Mouse (Mus musculus): Measurements from ENCODE around the gene Klhl21. TPM values are rescaled to one million over a fixed set of nuclear protein-coding genes. Genes with fewer than 3 reads are reported as not detected.

Gene Klhl21
- polyA plus RNA-seq, 1 experiment from 2014 or later: 6.0 TPM

DNA sequence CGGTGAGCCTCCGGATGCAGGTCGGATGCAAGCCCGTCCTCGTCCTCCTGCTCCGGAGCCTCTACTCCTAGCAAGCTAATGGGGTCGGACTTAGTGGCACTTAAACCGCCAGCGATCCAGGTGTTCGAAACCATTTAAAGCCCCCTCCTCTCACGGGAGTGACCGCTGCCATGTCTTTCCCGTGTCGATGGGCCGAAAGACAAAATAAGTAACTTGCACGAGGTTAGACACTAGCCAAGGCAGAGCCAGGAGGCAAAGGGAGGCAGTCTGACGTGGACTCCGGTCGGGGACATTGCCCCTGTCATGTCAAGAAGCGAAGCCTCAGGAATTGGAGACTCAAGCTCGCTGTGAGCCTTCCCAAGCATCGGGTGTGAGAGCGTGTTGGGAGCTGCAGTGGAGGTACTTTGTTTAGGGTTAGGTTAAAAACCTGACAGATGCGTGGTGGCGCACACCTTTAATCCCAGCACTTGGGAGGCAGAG, 31.3 kb downstream of the Klhl21 start:
- DNase-seq: no peak
- Histone ChIP-seq H3K4me2 (peak overlapping the region; percentile 96), H3K4me3 (replicated peaks) (peak overlapping the region; percentile 92), H3K4me1 (replicated peaks) (peaks cover 36% of the 10 kb centered on the region), H3K9me3 (replicated peaks) (no peaks in the 10 kb centered on the region), H3K27me3 (no peaks in the 10 kb centered on the region), H3K9ac (peak overlapping the region; percentile 91), H3K27ac (peak overlapping the region; percentile 69), H3K36me3 (peaks cover 40% of the 10 kb centered on the region)
- WGBS (ENCODE audit: insufficient replicate concordance): 2% methylated on average over 25 of the region's 25 CpGs
- no peak for ATAC-seq (ENCODE audit: low read depth)

DNA sequence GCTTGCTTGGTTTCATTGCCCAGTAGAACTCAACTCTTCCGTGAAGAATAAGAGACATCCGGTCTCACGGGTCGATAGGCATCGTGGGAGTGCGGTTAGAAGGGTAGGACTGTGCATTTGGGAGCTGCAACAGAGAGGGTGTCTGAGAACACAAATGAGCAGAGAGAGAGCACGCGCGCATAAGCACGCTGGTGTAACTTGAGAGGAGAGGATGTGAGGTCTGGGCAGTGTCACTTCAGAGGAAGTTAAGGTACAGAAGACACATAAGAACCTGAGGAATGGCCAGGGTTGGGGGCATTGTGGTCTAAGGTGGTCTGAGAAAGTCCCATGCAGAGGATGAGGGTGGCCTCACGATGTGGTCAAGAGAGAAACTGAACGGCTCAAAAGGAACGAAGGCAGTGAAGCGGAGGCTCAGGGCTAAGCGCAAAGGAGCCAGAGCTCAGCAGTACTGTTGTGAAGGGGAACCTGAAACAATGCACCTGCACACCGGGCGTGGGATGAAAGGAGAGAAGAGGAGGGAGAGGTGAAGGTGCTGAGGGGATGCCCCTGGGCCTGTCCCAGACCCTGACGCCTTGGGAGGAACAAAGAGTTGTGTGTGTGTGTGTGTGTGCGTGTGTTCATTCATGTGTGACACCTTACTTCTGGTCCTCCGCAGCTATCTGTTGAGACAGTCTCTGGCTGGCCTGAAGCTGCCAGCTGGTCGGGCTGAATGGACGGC, 33.5 kb downstream of the Klhl21 start:
- peaks cover 36% of the 10 kb centered on the region for H3K4me1 ChIP-seq (replicated peaks)
- no peak overlapping the region for H3K27ac ChIP-seq
- H3K9me3 ChIP-seq (replicated peaks): no peaks in the 10 kb centered on the region
- H3K4me2 ChIP-seq: no peak overlapping the region
- WGBS (ENCODE audit: insufficient replicate concordance): 90% methylated on average over 22 of the region's 22 CpGs
- no peak overlapping the region for H3K9ac ChIP-seq
- ATAC-seq (ENCODE audit: low read depth) (no peak), DNase-seq (no peak)
- H3K36me3 ChIP-seq: peaks cover 61% of the 10 kb centered on the region
- no peak overlapping the region for H3K4me3 ChIP-seq (replicated peaks)
- H3K27me3 ChIP-seq: no peaks in the 10 kb centered on the region

DNA sequence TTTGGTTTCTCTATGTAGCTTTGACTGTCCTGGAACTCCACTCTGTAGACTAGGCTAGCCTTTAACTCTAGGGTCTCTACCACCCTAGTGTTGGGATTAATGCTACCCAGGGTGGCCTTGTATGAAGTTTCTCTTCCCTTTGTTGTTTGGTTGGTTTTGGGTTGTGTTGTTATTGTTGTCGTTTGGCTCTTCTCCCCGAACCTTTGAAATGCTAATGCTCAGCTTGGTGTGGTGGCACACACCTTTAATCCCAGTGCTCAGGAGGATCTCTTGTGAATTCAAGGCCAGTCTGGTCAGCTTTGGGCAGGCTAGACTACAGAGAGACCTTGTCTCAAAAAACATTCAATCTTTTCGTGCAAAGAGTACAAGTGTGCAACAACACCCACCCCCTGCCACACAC, 34.6 kb downstream of the Klhl21 start:
- Histone ChIP-seq H3K9me3 (replicated peaks) (no peaks in the 10 kb centered on the region), H3K4me3 (replicated peaks) (no peak overlapping the region), H3K4me2 (no peak overlapping the region), H3K27me3 (no peaks in the 10 kb centered on the region), H3K9ac (no peak overlapping the region), H3K27ac (no peak overlapping the region; the same call in 1 of the 2 replicates), H3K4me1 (replicated peaks) (peaks cover 35% of the 10 kb centered on the region), H3K36me3 (peaks cover 72% of the 10 kb centered on the region)
- ATAC-seq (ENCODE audit: low read depth): no peak
- WGBS (ENCODE audit: insufficient replicate concordance): 76% methylated on average over 3 of the region's 3 CpGs
- DNase-seq: no peak

DNA sequence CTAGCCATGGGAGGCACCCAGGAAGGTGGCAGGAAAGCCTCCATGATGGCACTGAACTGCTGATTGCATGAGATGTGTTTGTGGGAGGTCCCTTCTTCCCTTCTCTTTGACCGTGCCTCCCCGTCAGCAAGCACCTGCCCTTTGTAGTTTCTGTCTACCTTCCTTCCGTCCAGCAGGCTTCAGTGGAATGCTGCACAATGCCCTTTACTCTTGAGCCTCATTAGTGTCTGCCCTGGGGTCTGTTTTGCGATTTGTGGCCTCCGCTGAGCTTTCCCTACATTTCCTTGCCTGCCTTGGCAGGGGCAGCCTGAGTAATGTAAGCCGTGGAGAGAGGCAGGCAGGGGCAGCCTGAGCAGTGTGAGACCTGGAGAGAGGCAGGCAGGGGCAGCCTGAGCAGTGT, 36.0 kb downstream of the Klhl21 start:
- Histone ChIP-seq H3K9me3 (replicated peaks) (no peaks in the 10 kb centered on the region), H3K4me1 (replicated peaks) (peaks cover 27% of the 10 kb centered on the region), H3K4me3 (replicated peaks) (no peak overlapping the region), H3K36me3 (peaks cover 85% of the 10 kb centered on the region), H3K27ac (no peak overlapping the region), H3K9ac (no peak overlapping the region), H3K4me2 (no peak overlapping the region), H3K27me3 (no peaks in the 10 kb centered on the region)
- no peak for ATAC-seq (ENCODE audit: low read depth)
- WGBS (ENCODE audit: insufficient replicate concordance): 82% methylated on average over 6 of the region's 6 CpGs
- DNase-seq: no peak

DNA sequence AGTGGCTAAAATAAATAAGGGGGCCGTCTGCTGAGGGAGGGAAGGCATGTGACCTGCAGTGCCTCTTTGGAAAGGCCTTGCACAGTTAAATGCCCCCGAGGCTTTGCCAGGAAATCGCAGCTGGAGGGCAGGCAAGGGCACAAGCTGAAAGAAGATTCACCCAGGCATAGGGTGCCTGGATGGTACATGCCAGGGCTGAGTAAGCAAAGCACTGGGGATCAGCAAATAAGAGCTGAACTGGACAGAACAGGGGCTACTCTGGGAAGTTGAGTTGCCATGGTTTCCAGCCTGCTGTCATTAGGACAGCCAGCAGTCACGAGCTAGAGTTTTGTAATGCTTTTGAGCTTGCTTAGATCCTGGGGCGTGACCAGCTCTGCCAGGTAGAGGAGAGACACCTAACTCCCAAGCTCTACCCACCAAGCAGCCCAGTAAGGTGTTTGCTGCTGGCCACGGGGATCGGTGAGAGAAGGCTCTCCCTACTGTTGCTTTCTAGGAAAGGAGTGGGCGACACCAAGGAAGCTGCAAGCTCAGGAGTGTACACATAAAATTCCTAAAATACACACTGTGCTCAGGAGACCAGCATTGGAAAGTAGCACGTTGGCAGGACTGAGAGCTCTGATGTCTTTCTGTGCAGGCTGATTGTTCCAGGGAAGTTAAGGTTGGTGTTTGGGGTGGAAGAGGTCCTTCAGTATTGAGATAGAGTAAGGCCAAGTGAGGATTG, 53.9 kb downstream of the Klhl21 start:
- ATAC-seq (ENCODE audit: low read depth) (peak; percentile 41), DNase-seq (no peak)
- no peak overlapping the region for H3K9ac ChIP-seq
- H3K9me3 ChIP-seq (replicated peaks): no peaks in the 10 kb centered on the region
- H3K27me3 ChIP-seq: no peaks in the 10 kb centered on the region
- H3K36me3 ChIP-seq: peaks cover 44% of the 10 kb centered on the region
- H3K27ac ChIP-seq: 0 out of 2 replicates have a peak overlapping the region, but pooled peaks have one; percentile 2
- no peak overlapping the region for H3K4me2 ChIP-seq
- 73% methylated on average over 9 of the region's 9 CpGs for WGBS (ENCODE audit: insufficient replicate concordance)
- H3K4me1 ChIP-seq (replicated peaks): peaks cover 20% of the 10 kb centered on the region
- H3K4me3 ChIP-seq (replicated peaks): no peak overlapping the region

DNA sequence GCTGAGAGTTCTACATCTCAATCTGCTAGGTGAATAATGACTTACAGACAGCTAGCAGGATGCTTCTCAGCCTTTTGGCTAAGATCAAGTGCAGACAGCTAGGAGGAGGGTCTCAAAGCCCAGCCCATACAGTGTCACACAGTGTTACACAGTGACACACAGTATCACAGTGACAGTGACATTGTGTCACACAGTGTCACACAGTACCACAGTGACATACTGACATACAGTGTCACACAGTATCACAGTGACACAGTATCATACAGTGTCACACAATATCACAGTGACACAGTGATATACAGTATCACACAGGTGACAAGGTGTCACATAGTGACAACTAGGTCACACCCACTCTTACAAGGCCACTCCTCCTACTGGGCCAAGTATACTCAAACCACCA, 58.7 kb downstream of the Klhl21 start:
- peaks cover 6% of the 10 kb centered on the region; the same call in 1 of the 2 replicates for H3K27me3 ChIP-seq
- no peak overlapping the region for H3K27ac ChIP-seq
- H3K9me3 ChIP-seq (replicated peaks): no peaks in the 10 kb centered on the region
- H3K4me1 ChIP-seq (replicated peaks): peaks cover 27% of the 10 kb centered on the region
- H3K4me2 ChIP-seq: no peak overlapping the region
- DNase-seq (no peak), ATAC-seq (ENCODE audit: low read depth) (peak; percentile 35)
- no peak overlapping the region for H3K4me3 ChIP-seq (replicated peaks)
- no peak overlapping the region for H3K9ac ChIP-seq
- no peaks in the 10 kb centered on the region for H3K36me3 ChIP-seq

Other genes with a start within 250 kb of the Klhl21 start
- 43.6 and 47.8 TPM in 2 replicates for gene Camta1, start 146.9 kb upstream of the Klhl21 start, polyA plus RNA-seq (2015; fragmentation: Nextera tagmentation; extraction: Ambion mirVana)
- 58.3 and 66.6 TPM in 2 replicates for gene Dnajc11, start 75.1 kb upstream of the Klhl21 start, polyA plus RNA-seq (2015; fragmentation: Nextera tagmentation; extraction: Ambion mirVana)
- gene Thap3, start 19.8 kb upstream of the Klhl21 start, polyA plus RNA-seq (2015; fragmentation: Nextera tagmentation; extraction: Ambion mirVana): 7.8 and 8.1 TPM in 2 replicates
- 5.4 and 6.2 TPM in 2 replicates for gene Phf13, start 12.5 kb upstream of the Klhl21 start, polyA plus RNA-seq (2015; fragmentation: Nextera tagmentation; extraction: Ambion mirVana)
- 7.2 and 9.5 TPM in 2 replicates for gene Zbtb48, start 18.9 kb downstream of the Klhl21 start, polyA plus RNA-seq (2015; fragmentation: Nextera tagmentation; extraction: Ambion mirVana)
- 0.07 TPM in 1 of 2 replicates, not detected in the other for gene Tas1r1, start 29.8 kb downstream of the Klhl21 start, polyA plus RNA-seq (2015; fragmentation: Nextera tagmentation; extraction: Ambion mirVana)
- gene Nol9, start 30.5 kb downstream of the Klhl21 start, polyA plus RNA-seq (2015; fragmentation: Nextera tagmentation; extraction: Ambion mirVana): 21.9 and 24.1 TPM in 2 replicates
- gene Plekhg5, start 63.7 kb downstream of the Klhl21 start, polyA plus RNA-seq (2015; fragmentation: Nextera tagmentation; extraction: Ambion mirVana): 4.9 and 5.1 TPM in 2 replicates
- gene Tnfrsf25, start 107.1 kb downstream of the Klhl21 start, polyA plus RNA-seq (2015; fragmentation: Nextera tagmentation; extraction: Ambion mirVana): 0.37 and 0.48 TPM in 2 replicates
- 1.8 and 2.1 TPM in 2 replicates for gene Espn, start 143.6 kb downstream of the Klhl21 start, polyA plus RNA-seq (2015; fragmentation: Nextera tagmentation; extraction: Ambion mirVana)
- 0.06 TPM in 1 of 2 replicates, not detected in the other for gene Hes2, start 150.1 kb downstream of the Klhl21 start, polyA plus RNA-seq (2015; fragmentation: Nextera tagmentation; extraction: Ambion mirVana)
- 24.8 and 25.2 TPM in 2 replicates for gene Acot7, start 169.3 kb downstream of the Klhl21 start, polyA plus RNA-seq (2015; fragmentation: Nextera tagmentation; extraction: Ambion mirVana)

Measured in liver, embryonic 13.5 days (tissue).